Mouse (Mus musculus) mouse embryonic stem cell (cell line): ENCODE results near the gene Zfp618.

Experiments used
- in situ Hi-C, 2 experiments: fragments of 300-500 bp; cut with MboI; formaldehyde crosslinking; loops; 1 replicate in 1 of 2; 3 replicates in 1 of 2; pipeline ENCODE4 v1.14.3; 2019 to 2020; ENCODE audit warnings: low sequenced_read_pairs in 2 of 2, low pct_unique_long_range_greater_than_20kb in 1 of 2, mixed read lengths in 1 of 2; ENCODE audit not compliant: unreplicated experiment in 1 of 2

The Zfp618 gene

DNA sequence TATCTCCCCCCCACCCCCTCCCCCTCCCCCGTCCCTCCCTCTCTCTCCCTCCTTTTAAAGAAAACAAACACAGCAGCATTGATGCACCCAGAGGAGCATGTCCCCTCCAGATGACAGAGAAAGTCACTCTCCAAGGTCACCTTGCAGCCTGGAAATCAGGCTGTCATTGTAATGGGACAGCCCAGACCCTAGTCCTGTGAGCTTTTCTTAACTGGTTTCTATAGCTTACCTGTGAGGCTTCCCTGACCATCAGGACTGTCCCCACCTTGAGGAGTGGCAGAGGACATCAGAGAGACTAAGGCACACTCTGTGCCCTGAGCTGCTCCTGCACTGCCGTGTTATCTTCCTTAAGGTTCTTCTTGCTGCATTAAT is 87.3 kb downstream of the Zfp618 start:
- in situ Hi-C loops = no loop called here

- in situ Hi-C loops = no loop called here
Measured at GRCm38 (mm10) chr4:63055216-63055745, 89.9 kb downstream of the Zfp618 start.

DNA sequence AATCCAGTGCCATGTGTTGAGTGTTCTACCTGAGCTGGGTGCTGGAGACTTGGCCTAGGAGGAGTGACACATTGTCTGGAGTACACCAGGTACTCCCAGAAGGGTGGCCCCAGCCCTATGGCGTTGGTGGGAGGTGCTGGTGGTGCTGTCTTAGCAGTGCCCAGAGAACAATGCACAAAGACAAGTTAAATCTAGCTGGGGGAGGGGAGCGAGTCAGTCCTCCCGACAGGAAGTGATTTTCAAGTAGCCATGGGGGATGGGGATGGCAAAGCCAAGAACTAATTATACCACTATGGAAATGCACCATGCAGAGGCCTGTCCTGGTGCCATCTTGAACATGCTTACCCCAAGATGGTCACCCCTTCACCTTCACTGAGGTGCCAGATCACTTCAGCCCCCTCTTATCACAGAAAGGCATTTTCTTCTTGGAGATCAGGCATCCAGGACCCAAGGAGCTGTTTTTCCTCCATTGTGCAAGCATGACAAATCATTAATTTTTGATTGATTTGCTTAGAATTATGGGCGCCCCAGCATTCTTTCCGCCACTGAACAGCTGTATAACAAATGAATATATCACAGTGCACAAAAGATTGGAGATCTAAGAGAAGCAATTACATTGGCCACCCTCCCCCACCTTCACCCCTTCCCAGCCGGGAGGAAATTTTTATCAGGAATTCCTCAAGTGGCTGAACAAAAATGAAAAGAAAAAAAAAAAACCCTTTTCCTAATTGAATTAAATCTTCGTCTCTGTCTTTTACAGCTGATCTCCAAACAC is 91.5 kb downstream of the Zfp618 start:
- in situ Hi-C loops = no loop called here

DNA sequence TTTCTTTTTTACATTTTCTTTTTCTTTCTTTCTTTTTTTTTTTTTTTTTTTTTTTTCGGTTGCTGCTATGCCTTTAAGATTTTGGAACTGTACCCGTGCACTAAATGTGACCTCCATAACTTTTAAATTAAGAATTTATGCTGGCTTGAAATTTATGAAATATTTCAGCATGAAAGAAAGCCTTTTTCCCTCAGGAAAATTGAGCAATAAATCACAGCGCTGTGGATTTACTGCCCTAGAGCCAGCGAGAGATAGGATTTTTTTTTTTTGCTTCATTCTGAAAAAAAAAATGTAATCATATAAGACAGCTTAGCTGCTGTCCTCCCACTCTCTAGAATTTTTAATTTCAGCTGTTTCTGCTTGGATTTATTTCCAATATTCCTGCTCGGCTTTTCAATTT is 92.2 kb downstream of the Zfp618 start:
- in situ Hi-C loops = no loop called here

DNA sequence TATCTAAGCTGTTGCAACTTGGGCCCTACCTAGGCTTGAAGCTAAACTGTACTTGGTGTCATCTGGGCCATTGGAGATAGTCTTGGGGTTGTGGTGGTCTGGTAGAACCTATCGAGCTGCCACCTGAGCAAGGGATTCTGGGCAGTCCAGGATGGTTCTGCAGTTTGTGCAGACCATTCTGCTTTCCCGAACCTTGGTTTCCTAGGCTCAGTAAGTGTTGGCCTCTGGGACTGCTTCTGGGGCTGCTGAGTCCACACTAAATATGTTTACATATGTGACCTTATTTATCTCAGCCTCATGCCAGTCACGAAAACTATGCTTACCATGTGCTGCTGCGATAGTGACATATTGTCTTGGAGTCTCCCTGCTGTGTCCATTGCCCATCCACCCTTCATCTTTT is 93.3 kb downstream of the Zfp618 start:
- in situ Hi-C loops = no loop called here

DNA sequence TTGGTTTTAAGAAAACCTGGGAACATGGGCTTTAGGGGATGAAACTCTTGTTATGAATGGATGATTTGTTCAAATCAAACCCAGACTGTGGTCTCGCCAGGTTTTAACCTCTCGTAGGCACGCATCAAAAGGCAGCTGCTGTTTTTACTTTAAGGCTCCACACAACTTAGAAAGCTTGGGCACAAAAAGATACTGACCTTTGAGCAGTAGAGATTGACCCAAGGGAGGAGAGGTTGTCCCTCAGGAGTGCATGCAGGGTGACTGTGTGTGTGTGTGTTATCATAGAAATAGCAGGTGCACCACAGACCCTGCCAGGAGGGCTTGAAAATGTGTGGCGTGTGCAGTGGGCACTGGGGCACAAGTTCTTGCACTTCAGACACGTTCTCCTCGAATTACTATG is 95.0 kb downstream of the Zfp618 start:
- in situ Hi-C loops = no loop called here

GRCm38 (mm10) chr4:63061411-63061810 is 96.0 kb downstream of the Zfp618 start:
- in situ Hi-C loops = no loop called here

DNA sequence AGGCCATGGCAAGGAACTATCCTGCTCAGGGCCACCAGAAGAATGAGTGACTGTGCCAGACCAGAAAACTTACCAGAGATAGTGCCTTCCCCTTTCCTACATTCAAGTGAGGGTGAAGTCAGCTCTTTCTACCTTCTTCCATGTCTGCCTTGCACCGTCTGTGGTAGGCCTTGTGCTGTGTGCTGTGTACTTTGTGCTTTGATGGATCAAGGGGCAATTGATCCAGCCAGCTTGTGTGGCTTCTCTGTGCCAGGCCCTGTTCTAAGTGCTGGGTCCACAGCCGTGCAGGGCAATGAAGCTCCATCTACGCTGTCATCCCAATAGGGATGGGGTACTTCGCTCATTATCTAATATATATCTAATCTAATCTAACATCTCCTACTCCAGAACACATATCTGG is 98.0 kb downstream of the Zfp618 start:
- in situ Hi-C loops = no loop called here

DNA sequence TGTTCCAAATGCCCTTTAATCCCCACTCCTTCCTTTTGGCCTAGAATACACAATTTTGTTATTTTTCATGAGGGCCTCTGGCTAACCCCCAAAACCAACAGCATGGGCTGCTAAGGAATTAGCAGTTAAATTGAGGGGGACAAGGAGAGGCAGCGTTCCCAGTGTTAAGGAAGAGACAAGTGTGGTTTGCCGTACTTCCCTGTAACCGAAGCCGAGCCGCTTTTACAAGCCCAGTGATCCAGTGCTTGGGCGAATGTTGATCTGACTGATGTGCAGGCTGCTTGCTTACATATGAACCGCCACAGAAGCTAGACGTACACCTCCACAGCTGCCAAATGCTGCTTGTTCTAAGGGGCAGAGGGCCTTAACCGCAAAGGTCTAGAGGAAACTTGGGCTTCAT is 99.5 kb downstream of the Zfp618 start:
- in situ Hi-C loops = no loop called here

GRCm38 (mm10) chr4:63066796-63067195 is 101.4 kb downstream of the Zfp618 start:
- in situ Hi-C loops = no loop called here

DNA sequence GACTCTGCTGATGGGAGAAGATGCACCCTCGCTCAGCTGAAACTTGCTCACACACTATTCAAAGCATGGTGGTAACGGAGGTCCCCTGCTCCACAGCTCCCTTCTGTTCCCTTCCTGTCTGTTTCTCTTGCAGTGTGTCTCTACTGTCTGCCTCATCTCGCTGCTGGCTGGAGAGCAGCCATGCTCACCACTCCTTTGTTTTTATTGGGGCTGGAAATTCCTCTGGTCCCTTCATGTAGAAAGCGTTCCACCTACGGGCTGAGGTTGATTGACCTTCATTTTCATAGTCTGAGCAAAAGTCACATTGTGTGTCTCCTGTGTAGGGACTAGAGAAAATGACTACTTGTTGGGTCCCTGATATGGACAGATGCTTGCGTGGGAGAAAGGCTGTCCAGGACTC is 102.4 kb downstream of the Zfp618 start:
- in situ Hi-C loops = no loop called here

GRCm38 (mm10) chr4:63068499-63069175 is 103.3 kb downstream of the Zfp618 start:
- in situ Hi-C loops = no loop called here

DNA sequence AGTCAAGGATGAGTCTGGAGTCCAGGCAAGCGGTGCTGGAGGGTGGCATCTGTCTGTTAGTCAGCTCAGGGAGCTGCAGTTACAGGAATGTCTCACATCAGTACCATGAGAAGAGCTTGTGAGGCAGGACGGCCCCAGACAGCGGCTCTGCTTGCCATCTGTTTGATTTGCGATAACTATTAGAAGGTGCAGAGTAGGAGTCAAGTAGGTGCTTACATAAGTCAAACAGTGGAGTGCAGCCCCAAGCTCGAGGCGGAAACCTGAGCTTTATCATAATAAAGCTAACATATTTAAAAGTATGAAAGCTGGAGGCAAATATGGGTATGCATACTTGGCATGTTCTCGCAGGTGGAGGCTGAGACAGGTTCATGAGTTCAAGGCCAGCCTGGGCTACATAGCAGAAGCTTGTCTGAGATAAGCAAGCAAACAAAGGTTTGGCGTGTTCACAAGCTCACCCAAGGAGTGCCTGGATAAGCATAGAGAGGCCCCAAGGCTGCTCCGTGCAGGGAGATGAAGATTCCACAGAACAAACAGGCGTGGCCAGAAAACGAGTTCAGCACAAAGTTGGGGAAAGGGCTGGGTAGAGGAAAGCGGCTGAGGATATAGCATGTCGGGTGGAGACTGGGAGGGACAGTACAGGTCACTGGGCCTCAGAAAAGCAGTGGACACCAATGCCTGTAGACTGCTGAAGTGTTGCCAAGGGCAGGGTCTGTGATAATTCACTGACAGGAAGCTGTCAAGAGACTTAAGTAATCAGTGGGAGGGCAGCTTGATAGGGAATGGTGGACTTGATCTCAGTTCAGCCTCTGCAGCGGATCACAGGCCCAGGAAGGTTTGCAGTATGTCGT is 106.3 kb downstream of the Zfp618 start:
- in situ Hi-C loops = no loop called here

DNA sequence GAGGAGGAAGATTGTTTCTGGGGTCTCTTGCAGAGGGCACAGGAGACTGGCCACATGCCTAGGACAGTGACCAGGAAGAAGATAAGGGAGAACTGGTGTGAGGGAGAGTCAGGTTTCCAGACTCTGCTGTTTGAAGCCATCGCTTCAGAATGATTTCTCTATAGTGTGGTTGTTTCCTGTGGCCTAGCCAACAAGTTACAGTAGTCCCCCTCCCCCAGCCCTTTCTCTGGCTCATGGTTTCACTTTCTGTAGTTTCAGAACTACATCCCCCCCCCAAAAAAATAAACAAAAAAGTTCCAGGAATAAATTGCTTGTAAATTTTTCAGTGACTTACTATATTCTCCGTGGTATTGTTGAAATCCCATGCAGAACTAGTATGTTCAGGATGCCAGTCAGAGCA is 107.8 kb downstream of the Zfp618 start:
- in situ Hi-C loops = no loop called here

- in situ Hi-C loops = no loop called here
Measured at GRCm38 (mm10) chr4:63079159-63079558, 113.8 kb downstream of the Zfp618 start.

- in situ Hi-C loops = no loop called here
Measured at GRCm38 (mm10) chr4:63084473-63084889, 119.1 kb downstream of the Zfp618 start.

- in situ Hi-C loops = no loop called here
Measured at GRCm38 (mm10) chr4:63089484-63089883, 124.1 kb downstream of the Zfp618 start.

- in situ Hi-C loops = no loop called here
Measured at GRCm38 (mm10) chr4:63091151-63091550, 125.8 kb downstream of the Zfp618 start.

DNA sequence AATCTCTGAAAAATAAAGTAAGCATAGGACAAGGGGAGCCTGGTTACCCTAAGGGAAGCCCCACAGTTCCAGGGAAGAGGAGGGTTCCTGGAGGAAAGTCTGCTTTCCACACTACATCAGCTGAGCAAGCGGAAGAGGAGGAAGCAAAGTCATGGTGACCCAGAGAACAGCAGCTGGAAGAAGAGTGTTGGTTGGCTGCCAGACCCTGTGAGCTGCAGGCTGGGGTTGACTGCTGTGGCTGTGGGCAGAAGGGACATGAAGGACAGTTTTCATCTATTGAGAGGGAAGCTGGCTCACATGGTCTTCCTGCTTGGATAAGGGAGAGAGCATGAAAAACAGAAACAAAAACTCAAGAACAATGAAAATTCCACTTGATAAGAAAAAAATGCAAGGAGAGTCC is 132.2 kb downstream of the Zfp618 start:
- in situ Hi-C loops = no loop called here
